Mouse (Mus musculus) testis, postnatal 14 days (tissue): ENCODE measurements around the gene Serpinf2.

Experiments
- DNase-seq: peaks from one replicate; pipeline ENCODE4 v3.0.0; 2021; ENCODE audit warnings: low spot score

Gene Serpinf2

DNA sequence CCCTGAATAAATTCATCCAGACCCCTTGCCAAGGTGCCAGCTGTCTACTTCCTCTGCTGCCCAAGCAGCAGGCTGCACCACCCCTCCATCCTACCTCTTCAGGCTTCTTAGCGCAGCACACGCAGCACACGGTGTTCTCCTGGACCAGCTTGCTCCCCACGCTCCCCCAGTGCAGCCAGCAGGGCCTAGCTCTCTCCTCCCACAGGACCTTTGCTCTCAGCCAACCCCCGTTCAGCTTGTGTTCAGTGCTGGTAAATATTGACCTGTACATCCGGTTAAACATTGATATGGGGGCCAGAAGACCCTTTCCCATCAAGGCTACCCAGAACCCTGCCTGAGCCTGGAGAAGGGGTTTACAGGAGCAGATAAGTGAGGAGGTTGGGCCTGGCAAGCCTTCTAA is at the start of gene Serpinf2:
TSS of gene Serpinf2 (minus strand) at position 229 of the 400 bp plus-strand sequence.
- no peak for DNase-seq

DNA sequence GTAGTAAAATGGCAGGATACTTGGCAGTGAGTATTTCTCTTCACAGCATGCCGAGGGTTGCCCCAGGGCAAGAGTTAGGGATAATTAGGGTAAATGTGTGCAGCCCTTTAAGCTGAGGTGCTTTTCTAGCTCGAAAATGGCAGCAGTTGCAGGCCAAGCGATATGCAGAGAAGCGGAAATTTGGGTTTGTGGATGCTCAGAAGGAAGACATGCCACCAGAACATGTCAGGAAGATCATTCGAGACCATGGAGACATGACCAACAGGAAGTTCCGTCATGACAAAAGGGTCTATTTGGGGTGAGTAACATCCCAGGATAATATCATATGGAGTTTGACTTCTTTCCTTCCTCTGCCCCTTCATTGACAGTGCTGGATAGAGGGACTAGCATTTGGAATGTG is 48.1 kb upstream of the Serpinf2 start:
- DNase-seq, result no peak

DNA sequence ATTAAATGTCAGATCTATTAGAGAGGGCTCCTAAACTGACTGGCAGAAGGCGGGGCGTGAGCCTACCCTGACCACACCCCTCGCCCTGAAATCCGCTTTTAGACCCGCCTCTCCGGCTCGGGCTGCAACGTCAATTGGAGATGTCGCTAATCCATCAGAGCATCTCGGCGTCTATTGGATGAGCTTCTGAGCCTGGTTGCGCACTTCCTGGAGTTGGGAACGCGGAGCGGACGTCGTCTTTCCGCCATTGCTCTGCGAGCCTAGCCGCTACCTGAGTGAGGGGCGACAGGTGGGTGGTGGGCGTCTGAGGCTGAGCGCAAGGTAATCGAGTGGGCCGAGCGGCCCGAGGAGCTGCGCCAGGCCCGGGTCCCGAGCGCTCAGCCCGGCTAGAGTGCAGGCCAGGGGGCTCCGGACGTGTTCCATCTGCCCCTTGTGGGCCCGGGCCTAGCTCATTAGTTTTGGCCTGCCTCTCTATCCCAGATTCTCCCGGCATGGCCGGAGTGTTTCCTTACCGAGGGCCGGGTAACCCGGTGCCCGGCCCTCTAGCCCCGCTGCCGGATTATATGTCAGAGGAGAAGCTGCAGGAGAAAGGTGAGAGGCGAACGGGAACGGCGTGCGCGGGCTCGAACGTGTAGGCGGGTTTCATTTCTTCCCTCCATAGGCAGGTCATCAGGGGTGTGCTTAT is 47.4 kb upstream of the Serpinf2 start, which contains the start of gene Prpf8:
TSS of gene Prpf8 (plus strand) at position 216 of the 685 bp plus-strand sequence.
- DNase-seq, result peak; percentile 97

DNA sequence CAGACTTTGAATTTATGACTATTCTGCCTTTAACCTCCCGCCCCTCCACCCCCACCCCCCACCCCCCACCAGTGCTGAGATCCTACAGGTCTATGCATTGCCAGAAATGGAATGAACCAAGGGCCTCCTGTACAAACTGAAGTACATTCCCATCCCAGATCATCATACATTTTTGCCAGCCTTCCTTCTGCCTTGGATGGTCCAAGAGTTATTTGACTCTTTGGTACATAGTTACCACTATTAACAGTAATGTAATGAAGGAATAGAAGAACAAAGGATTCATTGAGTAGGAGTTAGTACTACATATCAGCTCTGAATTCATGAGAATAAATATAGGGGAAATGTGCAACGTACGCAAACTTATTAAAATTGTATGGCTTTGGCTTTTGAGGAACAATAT is 46.8 kb upstream of the Serpinf2 start:
- no peak for DNase-seq

DNA sequence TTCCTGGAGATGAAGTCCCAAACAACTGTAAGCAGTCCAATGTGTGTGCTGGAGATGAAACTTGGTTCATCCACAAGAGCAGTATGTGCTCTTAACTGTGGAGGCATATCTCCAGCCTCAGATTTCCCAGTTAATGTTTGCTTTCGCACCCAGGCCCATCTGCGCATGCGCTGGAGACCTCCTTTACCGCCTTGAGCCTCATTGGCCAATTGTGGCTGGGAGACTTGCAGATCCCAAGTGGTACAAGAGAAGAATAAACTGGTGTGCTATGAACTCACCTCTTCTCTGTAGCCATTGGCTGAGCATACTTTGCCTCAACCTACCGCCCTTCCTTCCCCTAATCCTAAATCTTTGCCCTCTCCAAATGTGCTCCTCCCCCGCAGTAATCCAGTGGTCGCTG is 34.0 kb upstream of the Serpinf2 start:
- no peak for DNase-seq

DNA sequence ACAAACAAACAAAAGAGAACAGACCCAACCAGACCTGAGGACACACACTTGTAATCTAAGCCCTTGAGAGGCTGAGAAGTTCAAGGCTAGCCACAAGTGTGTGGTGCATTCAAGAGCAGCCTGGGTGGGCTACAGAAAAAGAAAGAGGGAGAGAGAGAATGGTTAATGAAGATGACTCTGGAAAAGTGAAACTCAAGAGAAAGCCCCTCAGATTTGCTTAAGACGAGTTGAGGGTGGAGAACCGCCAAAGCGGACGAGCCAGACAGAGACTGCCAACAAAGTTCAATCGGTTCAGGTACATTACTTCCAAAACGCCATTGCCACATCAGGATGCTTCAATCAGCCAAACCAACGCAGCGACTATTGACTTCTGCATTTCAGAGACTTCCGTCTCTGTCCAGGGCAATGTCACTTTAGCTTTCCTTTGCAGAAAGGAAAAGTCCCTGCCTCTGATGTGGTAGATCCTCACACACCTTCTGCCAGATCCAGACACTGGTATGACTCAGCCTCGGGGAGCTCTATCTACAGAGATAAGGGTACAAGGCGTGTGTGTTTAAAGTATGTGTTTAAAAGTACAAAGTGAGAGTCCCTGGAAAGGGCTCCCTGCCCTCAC is 33.2 kb upstream of the Serpinf2 start:
- DNase-seq, result no peak

DNA sequence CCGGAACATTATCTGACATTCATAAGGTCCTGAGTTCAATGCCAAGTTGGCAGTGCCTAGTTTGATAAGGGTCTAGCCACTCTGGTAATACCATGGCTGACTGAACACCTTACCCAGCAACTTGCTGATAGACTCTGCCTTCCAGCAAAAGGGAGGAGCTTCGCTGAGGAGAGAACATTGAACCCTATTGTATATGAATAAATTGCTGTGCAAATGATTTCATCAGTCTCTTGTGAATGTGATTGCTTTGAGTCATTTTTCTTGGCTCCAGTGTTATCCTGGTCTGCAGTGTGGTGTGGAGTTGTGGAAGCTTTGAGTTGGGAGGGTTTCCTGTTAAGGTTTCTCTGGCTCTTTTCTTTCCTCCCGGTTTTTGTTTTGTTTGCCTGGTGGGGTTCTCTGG is 31.3 kb upstream of the Serpinf2 start:
- no peak for DNase-seq

DNA sequence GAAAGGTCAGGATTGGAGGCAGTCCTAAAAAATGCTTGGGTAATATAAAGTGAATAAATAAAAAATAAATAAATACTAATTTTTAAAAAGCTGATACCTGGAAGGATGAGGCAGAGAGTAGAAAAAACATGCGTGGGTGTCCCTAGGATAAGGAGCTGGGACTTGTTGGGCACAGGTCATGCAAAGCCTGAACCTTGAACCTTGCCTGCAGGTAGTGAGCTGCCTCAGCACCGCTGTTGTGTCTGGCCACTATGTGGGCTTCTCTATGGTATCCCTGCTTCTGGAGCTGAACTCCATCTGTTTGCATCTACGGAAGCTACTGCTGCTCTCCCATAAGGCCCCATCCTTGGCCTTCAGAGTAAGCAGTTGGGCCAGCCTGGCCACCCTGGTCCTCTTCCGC is 29.9 kb upstream of the Serpinf2 start:
- DNase-seq, result no peak

DNA sequence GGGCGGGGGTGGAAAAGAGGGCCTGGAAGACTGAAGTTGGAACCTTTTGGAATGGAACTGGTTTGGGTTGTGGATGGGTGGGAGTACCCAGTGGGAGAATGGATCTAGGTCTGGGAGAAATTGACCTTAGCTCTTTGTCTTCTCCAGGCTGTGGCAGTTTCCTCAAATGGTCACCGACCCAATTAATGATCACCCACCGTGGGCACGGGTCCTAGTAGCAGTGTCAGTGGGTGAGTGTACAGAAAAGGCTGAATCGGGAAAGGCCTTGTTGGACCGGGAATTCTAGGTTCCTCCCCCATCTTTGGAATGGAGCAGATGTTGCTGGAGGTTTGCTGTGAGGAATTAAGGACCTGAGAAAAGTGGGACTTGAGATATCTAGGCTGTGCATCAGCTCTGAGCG is 29.0 kb upstream of the Serpinf2 start:
- no peak for DNase-seq

DNA sequence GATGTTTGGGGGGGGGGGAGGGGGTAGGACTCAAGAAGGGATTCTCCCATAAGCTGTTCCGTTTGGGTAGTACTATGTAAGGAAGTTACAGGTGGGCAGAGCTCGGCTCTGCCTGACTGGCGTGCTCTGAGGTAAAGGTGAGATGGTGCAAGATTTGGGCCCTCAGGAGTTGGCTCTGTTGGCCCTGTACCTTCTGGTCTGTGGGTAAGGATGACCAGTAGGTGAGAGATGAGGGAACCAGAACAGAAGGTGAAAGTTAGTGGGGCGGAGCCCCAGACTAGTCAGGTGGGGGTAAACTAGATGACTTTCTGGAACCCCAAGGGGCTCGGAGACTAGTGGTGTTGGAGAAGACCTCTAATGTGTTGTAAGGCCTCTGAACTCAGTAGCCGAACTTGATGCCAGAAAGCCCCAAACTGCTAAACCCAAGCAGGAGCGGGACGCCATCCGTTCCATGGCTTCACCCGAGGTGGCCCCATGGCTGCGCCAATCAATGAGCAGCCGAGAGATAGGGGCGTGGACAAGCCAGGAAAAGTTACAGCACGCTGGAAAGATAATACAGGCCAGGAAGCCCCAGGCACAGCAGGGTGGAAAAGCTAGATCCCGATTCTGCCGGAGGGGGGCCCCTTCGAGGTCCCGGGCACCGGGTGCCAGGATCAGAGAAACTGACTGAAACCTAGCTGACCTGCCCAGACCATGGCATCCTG is 28.3 kb upstream of the Serpinf2 start:
- DNase-seq, result peak; percentile 74

DNA sequence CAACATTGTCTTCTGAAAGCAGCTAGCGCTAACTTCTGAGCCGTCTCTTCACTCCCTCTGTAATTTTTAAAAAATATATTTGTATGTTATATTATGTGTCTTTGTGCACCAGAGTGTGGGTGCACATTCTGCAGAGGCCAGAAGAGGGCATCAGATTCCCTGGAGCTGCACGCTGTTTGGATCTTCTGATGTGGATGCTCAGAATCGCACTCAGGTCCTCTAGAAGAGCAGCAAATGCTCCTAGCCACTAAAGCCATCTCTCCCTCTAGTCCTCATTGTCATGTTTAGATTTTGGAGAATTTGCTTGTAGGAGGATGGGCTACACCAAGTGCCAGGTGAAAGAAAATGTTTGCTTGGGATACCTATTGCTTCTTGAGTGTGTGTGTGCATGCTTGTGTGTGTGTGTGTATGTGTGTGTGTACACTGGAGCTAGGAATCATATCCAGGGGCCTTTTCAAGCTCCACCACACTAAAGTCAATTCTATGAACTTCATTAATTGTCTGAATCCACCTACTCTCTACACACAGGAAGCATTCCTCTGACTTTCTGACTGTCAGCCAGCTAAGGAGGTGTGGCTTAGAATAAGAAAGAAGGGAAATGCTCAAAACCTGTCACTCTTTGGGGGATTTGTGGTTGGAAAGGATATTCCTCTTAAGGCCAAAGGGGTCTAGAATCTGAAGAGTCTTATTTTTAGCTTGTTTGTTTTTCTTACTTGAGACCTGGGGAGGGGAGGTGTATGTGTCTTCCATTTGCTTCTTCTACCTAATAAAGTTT is 27.5 kb upstream of the Serpinf2 start:
- DNase-seq, result no peak

DNA sequence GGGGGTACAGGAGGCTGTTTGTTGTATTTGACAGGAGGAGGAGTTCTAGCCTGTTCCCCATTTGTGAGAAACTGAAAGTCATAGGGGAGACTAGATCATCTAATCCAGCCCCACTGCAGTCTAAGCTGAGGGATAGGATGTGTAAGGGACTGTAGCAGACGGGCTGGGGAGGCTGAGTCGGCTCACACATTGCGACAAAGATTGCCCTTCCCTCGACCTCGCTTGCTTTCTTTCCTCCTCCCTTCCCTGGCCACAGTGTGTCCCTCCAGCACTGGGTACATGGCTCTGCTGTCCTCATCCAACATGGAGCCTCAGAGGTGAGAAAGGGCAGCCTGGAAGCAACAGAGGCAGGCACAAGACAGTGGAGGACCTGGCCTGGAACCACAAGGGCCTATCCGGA is 25.7 kb upstream of the Serpinf2 start:
- DNase-seq, result no peak

DNA sequence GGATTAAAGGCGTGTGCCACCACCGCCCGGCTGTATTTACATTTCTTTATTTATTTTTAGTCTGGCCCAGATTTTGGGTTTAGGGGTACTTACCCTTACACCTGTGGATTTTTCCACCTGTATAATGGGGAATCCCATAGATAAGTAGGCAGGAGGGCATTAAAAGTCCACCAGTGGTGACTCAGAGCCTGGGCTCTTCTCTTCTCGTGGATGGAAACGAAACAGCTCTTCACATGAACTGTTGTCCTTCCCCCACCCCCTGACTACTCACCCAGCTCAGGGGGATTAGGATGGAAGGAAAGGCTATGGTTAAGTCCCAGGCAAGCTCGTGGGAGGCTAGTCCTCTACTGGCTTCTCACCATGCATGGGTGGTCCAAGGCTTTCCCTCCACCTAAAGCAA is 25.0 kb upstream of the Serpinf2 start:
- no peak for DNase-seq

DNA sequence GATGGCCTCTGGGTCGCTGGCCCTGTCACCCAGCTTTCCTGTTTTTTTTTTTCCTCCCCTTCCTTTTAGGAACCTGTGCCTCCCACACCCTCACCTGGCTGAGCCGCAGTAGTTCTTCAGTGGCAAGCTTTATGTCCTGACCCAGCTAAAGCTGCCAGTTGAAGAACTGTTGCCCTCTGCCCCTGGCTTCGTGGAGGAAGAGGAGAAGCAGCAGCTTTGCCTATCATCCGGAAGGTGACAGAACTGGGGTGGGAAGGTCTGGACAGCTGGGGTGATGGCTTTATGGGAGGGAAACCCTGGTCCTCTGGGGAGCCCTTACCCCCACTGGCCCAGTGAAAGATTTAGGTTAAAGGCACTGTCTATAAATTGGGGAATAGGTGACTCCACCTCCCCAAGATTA is 24.2 kb upstream of the Serpinf2 start:
- DNase-seq, result no peak

DNA sequence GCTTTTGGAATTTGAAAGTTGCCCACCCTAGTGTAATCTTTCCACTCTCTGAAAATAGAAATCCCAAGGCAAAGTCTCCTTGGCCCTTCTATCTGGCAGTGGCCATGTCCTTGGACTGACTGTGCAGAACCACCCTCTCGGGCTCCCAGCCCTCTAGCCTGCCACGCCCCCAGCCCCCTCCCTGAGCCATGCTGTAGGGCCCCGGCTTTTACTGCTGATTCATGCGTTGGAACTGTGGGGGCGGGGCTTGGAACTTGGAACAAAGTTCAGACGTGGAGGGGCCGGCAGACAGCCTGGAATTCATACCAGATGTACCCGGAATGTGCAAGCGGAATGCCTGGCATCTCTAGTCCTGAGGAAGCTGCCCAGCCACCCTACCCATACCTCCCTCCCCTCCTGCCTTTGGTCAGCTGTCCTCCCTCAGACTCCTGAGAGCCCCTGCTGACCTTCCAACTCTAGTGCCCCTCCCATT is 23.5 kb upstream of the Serpinf2 start:
- peak; percentile 87 for DNase-seq

DNA sequence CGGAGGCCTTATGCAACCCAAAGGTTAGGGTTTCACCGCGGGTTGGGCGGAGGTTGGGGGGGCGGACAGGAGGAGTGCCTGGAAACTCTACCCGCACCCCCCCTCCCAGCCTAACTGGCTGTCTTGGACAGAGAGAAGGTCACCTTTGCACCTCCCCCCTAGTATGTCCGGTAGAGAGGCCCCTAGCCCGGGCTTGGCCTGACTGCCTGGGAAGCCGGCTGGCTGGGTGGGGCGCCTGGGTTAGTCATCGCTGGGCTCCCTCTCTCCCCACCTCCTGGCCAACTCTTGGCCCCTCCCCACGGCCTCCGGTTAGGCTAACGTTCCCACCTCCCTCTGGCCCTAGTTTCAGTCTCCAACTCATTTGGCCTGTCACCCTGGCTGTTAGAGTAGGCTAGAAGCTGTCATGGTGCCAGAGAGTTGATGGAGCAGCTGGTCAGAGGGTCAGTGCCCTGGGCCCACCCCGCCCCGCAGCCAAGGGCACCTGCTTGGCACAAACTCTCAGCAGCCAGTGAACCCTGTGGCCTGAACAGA is 22.9 kb upstream of the Serpinf2 start:
- DNase-seq, result peak; percentile 80

DNA sequence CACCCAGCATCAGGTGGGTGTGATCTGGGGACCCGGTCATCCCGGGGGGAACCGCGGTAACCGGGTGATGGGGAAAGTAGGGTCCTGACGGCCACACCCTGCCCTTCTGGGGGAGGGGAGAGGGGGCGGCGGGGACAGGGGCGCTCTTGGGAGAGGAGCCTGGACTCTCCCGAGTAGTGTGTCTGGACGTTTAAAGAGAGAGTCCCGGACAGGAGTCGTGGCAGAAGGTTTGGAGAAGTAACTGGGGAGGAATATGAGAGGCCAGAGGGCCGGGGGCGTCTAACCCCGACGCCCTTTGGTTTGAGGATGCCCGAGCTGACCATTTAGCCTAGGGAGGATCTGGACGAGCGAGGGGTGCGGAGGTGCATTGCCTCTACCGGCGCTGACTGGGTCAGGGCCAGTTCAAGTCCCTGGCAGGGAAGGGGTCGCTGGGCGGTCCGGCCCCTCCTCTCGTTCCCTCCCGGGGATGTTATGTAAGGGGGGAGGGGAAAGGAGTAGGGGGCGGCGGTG is 22.4 kb upstream of the Serpinf2 start:
- DNase-seq, result no peak

DNA sequence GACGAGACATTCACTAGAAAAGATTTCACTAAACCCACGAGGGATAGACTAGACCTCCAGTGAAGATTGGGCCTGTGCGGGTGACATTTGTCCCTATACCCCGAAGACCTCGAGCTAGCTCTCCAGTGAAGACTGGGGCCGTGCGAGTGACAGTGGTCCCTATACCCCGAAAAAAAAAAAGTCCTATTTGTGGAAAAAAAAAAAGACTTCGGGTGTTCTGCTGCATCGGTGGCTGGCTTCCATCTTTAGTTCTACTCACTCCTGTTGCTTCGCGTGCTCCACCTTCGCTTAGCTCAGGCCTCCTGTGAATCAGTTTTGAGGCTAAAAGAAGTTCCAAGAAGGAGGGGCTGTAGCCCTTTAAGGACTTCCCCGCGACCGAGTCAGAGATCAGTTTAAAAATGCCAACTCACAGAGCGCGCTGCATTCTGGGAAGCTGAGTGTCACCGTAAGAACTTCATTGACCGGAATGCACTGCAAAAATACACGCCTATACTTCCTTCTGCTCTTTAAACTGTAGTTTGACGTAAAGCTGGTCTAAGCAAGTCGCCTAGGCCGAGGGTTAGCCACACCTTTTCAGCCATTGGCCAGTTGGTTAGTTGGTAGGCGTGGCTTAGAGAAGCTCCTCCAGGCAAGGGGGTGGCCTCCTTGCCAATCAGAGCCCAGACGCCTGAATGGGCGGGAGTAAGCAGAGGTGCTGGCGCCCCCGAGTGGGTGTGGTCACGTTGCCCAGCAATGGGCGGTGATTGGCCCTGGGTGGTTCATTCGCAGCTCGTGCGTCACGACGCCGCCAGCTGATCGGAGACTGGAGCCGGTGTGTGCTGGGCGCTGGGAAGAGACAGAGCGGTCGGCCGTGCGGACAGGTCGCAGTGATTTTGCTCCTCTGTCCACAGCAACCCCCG is 21.7 kb upstream of the Serpinf2 start, which contains the start of gene Tlcd2:
TSS of gene Tlcd2 (plus strand) at position 872 of the 899 bp plus-strand sequence.
- peak; percentile 100 for DNase-seq

DNA sequence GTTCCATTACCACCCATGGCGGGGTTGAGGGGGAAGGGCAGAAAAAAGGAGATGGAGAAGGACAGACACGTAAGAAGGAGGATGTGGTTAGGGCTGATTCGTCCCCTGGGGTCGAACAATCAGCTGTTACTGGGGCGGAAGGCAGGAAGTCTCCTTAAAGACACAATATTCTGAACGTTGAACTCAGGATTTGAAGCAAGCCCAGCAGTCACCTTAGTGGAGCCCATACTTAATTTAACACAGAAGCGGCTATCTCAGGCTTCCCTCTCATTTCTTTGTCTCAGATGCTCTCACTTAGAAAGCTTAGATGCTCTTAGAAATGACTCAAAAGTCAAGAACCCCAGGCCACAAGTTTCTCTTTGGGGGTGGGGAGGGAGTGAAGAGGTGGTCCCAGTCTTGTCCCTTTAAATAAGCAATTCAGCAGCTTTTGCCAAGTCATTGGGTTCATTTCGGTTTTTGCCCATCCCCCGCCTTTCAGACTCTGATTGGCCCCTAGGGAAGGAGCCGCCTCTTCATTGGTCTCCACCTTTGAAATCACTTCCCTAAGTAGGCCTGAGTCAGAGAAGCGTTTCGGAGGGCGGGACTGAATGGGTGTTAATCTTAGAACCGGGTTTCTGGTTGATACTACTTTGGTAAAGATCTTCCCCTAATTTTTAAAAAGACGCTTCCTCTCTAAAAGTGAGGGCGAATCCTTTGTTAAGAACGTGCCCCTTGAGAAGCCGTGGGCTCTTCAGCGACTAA is 20.9 kb upstream of the Serpinf2 start:
- peak; percentile 88 for DNase-seq

DNA sequence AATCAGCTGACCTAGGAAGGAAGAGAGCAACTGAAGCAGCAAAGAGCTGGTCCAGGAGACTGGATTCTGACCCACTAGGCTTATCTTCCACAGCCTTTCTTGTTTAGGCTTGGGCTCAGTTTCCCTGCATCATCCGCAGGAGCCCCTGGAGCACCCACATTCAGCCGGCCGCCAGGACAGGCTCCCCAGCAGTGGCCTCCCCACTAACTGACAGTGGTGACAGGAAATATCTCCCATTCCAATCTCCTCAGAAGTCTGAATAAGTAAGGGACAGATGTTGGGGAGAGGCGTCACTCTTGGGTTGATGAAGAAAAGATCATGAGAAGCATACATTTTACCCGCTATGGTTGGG is 20.3 kb upstream of the Serpinf2 start:
- no peak for DNase-seq
